Mouse (Mus musculus) cerebellum, adult 8-10 months (tissue): ENCODE measurements around the gene Hist1h1c.
"Not testable (repeated sequence)": the region's sequence is repeated elsewhere in the genome, so short reads cannot be mapped to it uniquely, and the experiment has no call there.

Source experiments
- DNase-seq: peaks from one replicate; pipeline ENCODE4 v3.0.0; 2022

The Hist1h1c gene

GRCm38 (mm10) chr13:23717176-23717575 is 21.4 kb upstream of the Hist1h1c start:
- no peak for DNase-seq

- DNase-seq = not testable (repeated sequence)
These were observed 20.9 kb upstream of the Hist1h1c start for GRCm38 (mm10) chr13:23717593-23718245.

DNA sequence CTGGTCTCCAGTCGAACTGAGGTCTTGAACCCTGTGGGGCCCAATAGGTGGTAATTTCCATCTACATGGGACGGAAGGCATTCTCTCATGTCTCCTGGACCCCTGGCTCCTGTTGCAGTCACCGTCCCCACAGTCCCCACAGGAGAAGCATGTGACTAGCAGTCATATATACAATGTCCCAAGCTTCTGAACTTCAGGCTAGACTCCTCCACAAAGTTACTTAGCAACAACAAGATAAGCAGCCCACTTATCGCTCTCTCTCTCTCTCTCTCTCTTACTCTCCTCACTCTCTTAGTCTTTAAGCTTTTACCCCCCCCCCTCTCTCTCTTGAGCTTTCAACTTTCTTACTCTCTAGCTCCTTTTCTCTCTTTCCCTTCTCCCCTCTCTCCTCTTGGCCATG is 14.4 kb upstream of the Hist1h1c start:
- DNase-seq = no peak

- DNase-seq = no peak
These were observed 13.4 kb upstream of the Hist1h1c start for GRCm38 (mm10) chr13:23725213-23725612.

DNA sequence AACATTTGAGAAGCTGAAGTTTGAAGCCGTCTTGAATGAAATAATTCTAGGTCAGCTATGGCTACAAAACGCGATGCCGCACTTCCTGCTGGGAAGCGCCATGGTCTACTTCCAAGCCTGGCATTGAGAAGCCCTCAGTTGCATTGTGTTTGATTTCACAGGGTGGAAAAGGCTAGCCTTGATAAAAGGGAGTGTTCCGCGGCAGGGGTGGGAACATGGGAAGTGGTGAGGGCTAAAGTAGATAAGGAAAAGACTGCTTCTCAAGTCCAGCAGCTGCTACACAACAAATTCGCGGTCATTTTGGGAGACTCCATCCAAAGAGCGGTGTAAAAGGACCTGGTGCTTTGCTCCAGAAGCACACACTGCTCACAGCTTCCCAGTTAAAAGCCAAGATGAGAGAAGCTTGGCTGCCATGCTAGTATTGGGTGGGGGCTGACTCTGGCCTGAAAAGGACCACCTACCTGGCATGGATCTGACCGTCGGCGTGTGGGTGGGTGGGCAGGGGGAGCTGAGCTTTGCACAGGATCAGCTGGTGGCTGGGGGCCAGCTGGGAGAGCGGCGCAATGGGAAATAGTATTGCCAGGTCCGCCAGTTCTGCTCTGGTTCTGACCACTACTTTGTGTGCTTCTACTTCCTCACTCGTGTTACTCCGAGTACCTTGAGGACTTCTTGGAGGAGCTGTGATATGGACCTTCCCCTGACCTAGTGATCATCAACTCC is 10.0 kb upstream of the Hist1h1c start:
- no peak for DNase-seq

- no peak for DNase-seq
These were observed 9.4 kb upstream of the Hist1h1c start for GRCm38 (mm10) chr13:23729192-23729525.

- no peak for DNase-seq
These were observed 8.9 kb upstream of the Hist1h1c start for GRCm38 (mm10) chr13:23729706-23730105.

- no peak for DNase-seq
These were observed 8.1 kb upstream of the Hist1h1c start for GRCm38 (mm10) chr13:23730479-23730878.

GRCm38 (mm10) chr13:23732156-23732804 is 6.3 kb upstream of the Hist1h1c start:
- no peak for DNase-seq

DNA sequence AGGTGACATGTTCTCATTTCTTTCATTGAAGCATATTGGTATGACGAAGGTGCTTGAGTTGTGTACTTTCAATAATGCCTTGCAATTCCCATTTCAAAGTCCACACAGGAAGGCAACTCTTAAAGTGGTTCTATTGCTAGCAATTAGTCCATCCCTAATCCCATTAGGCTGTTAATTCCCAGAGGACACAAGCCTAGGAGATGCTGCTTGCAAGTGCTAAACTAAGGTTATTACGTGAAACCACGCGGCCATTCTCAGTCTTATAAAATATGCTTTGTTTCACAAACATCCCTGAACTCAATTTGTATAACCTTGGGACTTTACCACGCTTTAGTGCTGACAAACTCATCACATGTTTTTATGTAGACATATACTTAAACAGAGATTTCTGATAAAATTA is 1.5 kb upstream of the Hist1h1c start:
- DNase-seq = no peak

DNA sequence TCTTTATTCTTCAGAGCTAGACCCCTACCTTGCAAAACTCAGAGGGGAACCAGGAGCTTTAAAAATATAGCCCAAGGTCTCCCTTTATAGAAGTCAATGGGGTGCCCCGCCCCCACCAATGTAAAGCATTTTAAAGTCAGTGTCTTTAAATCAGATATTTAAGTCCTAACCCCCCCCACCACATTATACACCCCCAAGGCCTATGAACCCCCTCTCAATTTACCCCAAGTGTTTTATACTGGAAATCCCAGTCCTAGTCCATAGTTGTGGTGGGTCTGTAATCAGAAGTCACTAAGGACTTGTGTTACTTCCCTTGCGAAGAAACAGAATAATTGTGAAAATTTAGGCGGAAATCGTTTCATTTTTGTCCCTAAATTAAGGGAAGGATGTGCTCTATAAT is 567 bp upstream of the Hist1h1c start:
- no peak for DNase-seq

- peak; percentile 83 for DNase-seq
These were observed 687 bp downstream of the Hist1h1c start for GRCm38 (mm10) chr13:23739069-23739921.

- no peak for DNase-seq
These were observed 1.3 kb downstream of the Hist1h1c start for GRCm38 (mm10) chr13:23739922-23740252.

- DNase-seq = no peak
These were observed 1.7 kb downstream of the Hist1h1c start for GRCm38 (mm10) chr13:23740256-23740840.

DNA sequence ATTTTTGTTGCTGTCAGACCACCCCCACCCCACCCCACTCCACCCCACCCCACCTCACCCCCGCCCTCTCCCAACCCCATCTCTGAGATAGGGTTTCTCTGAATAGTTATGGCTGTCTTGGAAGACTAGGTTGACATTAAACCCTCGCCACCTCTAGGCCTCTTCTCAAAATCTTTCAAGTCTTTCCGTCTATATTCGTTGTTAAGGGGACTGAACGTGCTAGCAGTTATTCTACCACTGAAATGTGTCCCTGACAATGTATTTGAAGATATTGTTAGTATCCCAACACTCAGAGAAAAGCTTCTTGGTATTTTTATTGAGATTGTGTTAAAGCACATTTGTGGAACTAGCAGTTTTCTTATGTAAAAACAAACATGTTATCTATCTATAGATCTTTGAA is 2.3 kb downstream of the Hist1h1c start:
- no peak for DNase-seq

DNA sequence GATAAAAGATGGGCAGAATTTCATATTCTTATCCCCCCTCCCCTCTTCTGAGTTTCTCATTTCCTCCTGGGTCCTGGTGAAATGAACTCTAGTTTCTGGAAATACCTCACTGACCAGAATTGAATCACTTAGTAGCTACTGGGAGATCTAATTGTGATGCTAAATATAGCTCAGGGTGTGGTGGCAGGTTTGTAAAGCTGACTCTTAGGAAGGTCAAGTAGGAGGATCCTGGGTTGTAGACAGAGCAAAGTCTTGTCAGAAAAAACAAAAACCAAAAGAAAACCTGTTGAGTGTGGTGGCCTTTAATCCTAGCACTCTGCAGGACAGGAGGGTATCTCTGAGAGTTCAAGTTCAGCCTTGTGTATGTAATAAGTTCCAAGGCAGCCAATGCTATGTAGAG is 3.4 kb downstream of the Hist1h1c start:
- no peak for DNase-seq

DNA sequence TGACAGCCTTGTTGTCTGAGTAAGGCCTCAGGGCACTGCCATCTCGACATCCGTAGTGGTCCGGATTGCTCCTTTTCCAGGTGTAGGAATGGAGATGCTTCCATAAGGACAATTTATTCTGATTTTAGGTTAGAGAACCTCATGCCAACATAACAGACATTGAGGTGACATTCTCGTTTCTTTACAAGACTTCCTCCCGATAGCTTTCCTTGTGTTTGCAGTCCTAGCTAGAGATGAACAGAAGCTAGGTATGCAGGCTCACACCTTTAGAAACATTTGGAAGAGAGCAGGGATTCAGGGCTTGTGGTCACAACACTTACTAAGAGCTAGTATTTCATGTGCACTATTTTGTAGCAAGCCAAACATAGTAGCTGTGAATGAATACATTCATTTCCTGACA is 4.6 kb downstream of the Hist1h1c start:
- no peak for DNase-seq

- no peak for DNase-seq
These were observed 5.4 kb downstream of the Hist1h1c start for GRCm38 (mm10) chr13:23743963-23744362.

DNA sequence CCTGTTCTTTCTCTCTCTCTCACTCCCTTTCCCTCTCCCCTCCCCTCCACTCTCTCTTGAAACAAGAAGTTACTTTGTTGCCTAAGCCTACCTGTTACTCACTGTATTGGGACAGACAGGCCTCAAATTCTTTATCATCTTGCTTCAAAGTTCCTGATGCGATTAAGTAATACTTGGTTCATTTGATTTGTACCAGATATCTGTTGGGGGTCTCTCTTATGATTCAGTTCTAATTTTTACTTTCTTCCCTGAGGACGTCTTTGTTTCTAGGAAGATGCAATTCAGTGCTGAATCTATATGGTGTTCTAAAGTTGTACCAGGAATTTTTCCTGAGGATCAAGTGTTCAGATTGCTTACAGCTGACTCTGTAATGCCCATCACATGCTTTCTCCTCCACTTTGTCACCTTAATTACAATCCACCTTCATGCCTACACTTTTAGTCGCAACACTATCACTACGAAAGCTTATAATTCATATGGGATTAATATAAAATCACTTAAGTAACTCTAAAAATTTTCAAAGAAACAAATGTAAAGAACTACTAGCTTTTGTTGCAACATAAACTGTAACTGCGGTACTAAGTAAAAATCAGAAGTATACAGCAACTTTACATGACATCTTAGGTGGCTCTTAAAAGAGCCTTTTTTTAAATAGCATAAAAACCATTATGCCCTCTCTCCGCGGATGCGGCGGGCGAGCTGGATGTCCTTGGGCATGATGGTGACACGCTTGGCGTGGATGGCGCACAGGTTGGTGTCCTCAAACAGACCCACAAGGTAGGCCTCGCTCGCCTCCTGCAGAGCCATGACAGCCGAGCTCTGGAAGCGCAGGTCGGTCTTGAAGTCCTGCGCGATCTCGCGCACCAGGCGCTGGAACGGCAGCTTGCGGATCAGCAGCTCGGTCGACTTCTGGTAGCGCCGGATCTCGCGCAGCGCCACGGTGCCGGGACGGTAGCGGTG is 6.1 kb downstream of the Hist1h1c start:
- DNase-seq = no peak

- DNase-seq = peak; percentile 78
These were observed 7.0 kb downstream of the Hist1h1c start, which contains the start of gene Hist1h3c for GRCm38 (mm10) chr13:23745381-23746161. TSS of gene Hist1h3c (minus strand) at chr13:23745602.
